Mouse (Mus musculus) heart, postnatal 0 days (tissue): ENCODE results near the gene Hsd17b1. TPM values are rescaled to one million over a fixed set of nuclear protein-coding genes. Genes with fewer than 3 reads are reported as not detected.

Experiments
- ATAC-seq: fragments of 200-750 bp; cut with Nextera tagmentation; 2 replicates; pipeline ENCODE4 v1.8.0; 2017; ENCODE audit warnings: low read depth, moderate number of reproducible peaks, moderate library complexity; ENCODE audit not compliant: insufficient read depth
- DNase-seq: peaks from one replicate; pipeline ENCODE4 v3.0.0-alpha.2; 2016; ENCODE audit warnings: low spot score
- H3K27ac ChIP-seq: fragments of 300-500 bp; sonication (generic); 2 replicates; pipeline ENCODE4 v1.5.1; 2014; ENCODE audit warnings: low read depth, mild to moderate bottlenecking
- H3K27me3 ChIP-seq: fragments of 300-500 bp; sonication (generic); 2 replicates; pipeline ENCODE4 v1.6.1; 2014; ENCODE audit warnings: low read length, mixed read lengths; ENCODE audit not compliant: control insufficient read depth, insufficient read depth
- H3K36me3 ChIP-seq: fragments of 300-500 bp; sonication (generic); replicated peaks from 2 replicates; pipeline ENCODE4 v1.6.1; 2014; ENCODE audit warnings: low read length, mixed read lengths; ENCODE audit not compliant: control insufficient read depth, insufficient read depth
- H3K4me1 ChIP-seq: fragments of 300-500 bp; sonication (generic); 2 replicates; pipeline ENCODE4 v1.6.1; 2014; ENCODE audit warnings: antibody characterized with exemption; ENCODE audit not compliant: control insufficient read depth, insufficient read depth
- H3K4me2 ChIP-seq: fragments of 300-500 bp; sonication (generic); 2 replicates; pipeline ENCODE4 v1.6.1; 2014; ENCODE audit warnings: low read depth, mild to moderate bottlenecking, low read length, moderate library complexity
- H3K4me3 ChIP-seq: fragments of 300-500 bp; sonication (generic); 2 replicates; pipeline ENCODE4 v1.5.1; 2014; ENCODE audit warnings: low read depth, low read length
- H3K9ac ChIP-seq: fragments of 300-500 bp; sonication (generic); replicated peaks from 2 replicates; pipeline ENCODE4 v1.6.1; 2014; ENCODE audit warnings: low read depth, low read length, mixed read lengths
- H3K9me3 ChIP-seq: fragments of 300-500 bp; sonication (generic); replicated peaks from 2 replicates; pipeline ENCODE4 v1.6.1; 2016; ENCODE audit warnings: low read length; ENCODE audit not compliant: control insufficient read depth
- CTCF ChIP-seq: IDR thresholded peaks from 2 replicates; pipeline ENCODE4 v1.5.1; 2016; ENCODE audit warnings: antibody characterized with exemption, control low read depth, low read depth
- EP300 ChIP-seq: IDR thresholded peaks from 2 replicates; pipeline ENCODE4 v1.6.1; 2016; ENCODE audit warnings: antibody characterized with exemption, low read depth
- WGBS: fragments of 180-500 bp; shearing (Covaris S2); extraction: QIAGEN DNeasy Blood & Tissue Kit; methylation state at CpG from one replicate; pipeline ENCODE4 v1.1.7; 2014; 5-methylcytosine and 5-hydroxymethylcytosine counted together
- polyA plus RNA-seq: library from polyadenylated mRNA; unstranded; fragments of >200 nt; fragmentation: Nextera tagmentation; extraction: Ambion mirVana; gene quantifications from 2 replicates; pipeline ENCODE4 v1.2.1, GENCODE M21; 2015
- total RNA-seq: library from RNA; depleted of rRNA; stranded (reverse); fragments of >200 nt; gene quantifications from 2 replicates; pipeline ENCODE4 v1.2.3, GENCODE M21; 2014; ENCODE audit warnings: low replicate concordance

The Hsd17b1 gene
- total and polyA plus RNA-seq, 2 experiments from 2014 or later = not detected

DNA sequence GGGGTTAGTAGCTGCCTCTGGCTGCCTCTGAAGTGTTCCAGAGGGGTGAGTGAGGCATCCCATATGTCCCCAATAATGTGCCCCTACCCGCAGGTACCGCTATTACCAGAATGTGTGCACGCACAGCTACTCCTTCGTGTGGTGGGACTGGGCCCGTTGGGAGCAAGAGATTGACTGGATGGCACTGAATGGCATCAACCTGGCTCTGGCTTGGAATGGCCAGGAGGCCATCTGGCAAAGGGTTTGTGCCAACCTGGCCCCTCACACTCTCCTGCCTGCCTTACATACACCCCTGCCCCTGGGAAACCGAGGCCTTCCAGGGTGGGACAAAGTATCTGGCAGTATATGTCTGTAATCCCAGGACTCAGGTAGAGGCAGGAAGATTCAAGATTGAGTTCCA, 7.2 kb upstream of the Hsd17b1 start:
- peak overlapping the region; percentile 99; the same call in 1 of the 2 replicates for H3K4me2 ChIP-seq
- H3K4me1 ChIP-seq = peaks cover 7% of the 10 kb centered on the region
- H3K27ac ChIP-seq = no peak overlapping the region
- DNase-seq = no peak
- no peaks in the 10 kb centered on the region for H3K27me3 ChIP-seq
- 69% methylated on average over 6 of the region's 6 CpGs for WGBS
- H3K9me3 ChIP-seq = no peaks in the 10 kb centered on the region
- H3K36me3 ChIP-seq = no peaks in the 10 kb centered on the region
- no peak for ATAC-seq
- peak overlapping the region; percentile 69; the same call in 1 of the 2 replicates for H3K4me3 ChIP-seq
- H3K9ac ChIP-seq = no peak overlapping the region
- no peak for TF ChIP-seq EP300
- TF ChIP-seq CTCF = no peak

DNA sequence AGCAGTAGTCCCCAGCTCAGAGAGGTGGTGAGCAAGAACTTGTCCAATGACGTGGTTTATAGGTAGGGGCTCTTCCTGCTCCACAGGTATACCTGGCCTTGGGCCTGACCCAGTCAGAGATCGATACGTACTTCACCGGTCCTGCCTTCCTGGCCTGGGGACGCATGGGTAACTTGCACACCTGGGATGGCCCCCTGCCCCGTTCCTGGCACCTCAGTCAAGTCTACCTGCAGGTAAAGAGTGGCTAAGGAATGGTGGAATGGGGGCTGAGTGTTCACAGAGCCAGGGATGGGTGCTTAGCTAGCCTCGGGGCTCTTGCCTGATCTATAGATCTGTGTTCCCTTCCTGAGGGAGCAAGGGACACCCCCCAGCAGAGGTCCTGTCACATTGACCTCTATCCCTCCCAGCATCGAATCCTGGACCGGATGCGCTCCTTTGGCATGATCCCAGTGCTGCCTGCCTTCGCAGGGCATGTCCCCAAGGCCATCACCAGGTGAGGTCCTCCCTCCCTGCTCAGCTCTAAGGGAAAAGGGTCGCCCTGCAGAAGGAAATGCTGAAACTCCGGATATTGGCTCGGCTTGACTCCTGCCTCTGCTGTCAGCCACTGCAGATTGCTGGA, 6.3 kb upstream of the Hsd17b1 start:
- 71% methylated on average over 14 of the region's 14 CpGs for WGBS
- no peak for TF ChIP-seq CTCF
- no peak for TF ChIP-seq EP300

DNA sequence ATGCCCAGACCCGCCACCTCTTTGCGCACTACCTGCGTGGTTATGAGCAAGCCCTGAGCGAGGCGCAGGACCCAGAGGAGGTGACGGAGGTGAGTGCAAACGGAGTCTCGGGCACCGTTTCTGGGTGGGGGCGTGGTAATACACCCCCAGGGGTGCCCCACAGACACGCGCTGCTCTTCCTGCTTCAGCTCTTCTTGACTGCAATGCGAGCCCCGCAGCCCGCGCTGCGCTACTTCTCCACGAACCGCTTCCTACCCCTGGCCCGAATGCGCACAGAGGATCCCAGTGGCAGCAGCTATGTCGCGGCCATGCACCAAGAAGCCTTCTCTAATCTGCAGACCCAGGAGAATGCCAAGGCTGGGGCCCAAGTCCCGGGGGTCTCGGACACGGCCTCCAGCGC, 1.5 kb downstream of the Hsd17b1 start:
- H3K4me2 ChIP-seq = peak overlapping the region; percentile 3; the same call in 1 of the 2 replicates
- peaks cover 6% of the 10 kb centered on the region; the same call in 1 of the 2 replicates for H3K36me3 ChIP-seq
- TF ChIP-seq CTCF (no peak), EP300 (no peak)
- no peak overlapping the region for H3K9ac ChIP-seq
- H3K27me3 ChIP-seq = peaks cover 38% of the 10 kb centered on the region
- H3K4me1 ChIP-seq = peaks cover 9% of the 10 kb centered on the region; the same call in 1 of the 2 replicates
- no peak for DNase-seq
- 6% methylated on average over 27 of the region's 27 CpGs for WGBS
- H3K27ac ChIP-seq = no peak overlapping the region
- peak overlapping the region; percentile 19 for H3K4me3 ChIP-seq
- ATAC-seq = no peak
- H3K9me3 ChIP-seq = no peaks in the 10 kb centered on the region

More for the DNA sequence above, 6.3 kb upstream of the Hsd17b1 start:
- Histone ChIP-seq H3K4me1 (peaks cover 7% of the 10 kb centered on the region), H3K27ac (no peak overlapping the region), H3K4me2 (no peak overlapping the region), H3K4me3 (no peak overlapping the region), H3K9ac (no peak overlapping the region), H3K27me3 (no peaks in the 10 kb centered on the region), H3K36me3 (peaks cover 6% of the 10 kb centered on the region; the same call in 1 of the 2 replicates), H3K9me3 (no peaks in the 10 kb centered on the region)
- no peak for ATAC-seq
- DNase-seq = no peak

DNA sequence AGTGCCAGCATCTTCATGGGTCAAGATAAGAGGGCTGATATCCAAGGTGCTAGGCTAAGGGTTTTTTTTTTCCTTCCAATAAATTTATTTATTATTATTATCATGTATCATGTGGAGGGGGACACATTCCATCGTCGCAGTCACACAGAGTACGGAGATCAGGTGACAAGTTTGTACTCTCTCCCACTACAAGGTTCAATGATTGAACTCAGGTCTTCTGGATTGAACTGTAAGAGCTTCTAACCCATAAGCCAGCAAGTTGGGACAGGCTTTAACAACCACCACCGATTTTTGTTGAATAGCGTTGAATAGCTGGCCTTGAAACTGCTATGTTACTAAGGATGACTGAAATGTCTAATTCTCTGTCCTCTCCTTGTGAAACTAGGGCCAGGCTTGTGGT, 2.2 kb downstream of the Hsd17b1 start:
- DNase-seq (no peak), ATAC-seq (no peak)
- peaks cover 9% of the 10 kb centered on the region; the same call in 1 of the 2 replicates for H3K4me1 ChIP-seq
- H3K4me2 ChIP-seq = no peak overlapping the region
- H3K27me3 ChIP-seq = peaks cover 38% of the 10 kb centered on the region
- no peak overlapping the region for H3K4me3 ChIP-seq
- WGBS = 78% methylated on average over 5 of the region's 5 CpGs
- no peaks in the 10 kb centered on the region for H3K9me3 ChIP-seq
- no peak for TF ChIP-seq CTCF
- H3K27ac ChIP-seq = no peak overlapping the region
- H3K9ac ChIP-seq = no peak overlapping the region
- peaks cover 11% of the 10 kb centered on the region; the same call in 1 of the 2 replicates for H3K36me3 ChIP-seq

DNA sequence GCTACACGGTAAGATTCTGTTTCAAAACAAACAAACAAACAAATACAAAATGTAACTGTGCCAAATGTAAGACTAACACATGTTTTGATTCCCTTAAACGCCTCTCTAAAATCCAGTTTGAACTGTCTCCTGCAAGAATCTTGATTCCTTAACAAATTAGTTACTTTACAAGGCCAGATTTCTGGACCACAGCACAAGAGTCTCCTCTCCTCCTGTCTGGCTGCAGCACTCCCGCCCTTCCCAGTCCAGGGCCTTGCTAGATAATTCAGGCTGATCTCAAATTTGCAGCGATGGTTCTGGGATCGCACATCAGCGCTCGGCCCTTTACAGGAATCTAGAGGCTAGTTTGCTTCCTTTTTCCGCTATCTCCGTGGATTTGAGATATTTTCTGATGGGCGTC, 3.4 kb downstream of the Hsd17b1 start:
- peaks cover 38% of the 10 kb centered on the region for H3K27me3 ChIP-seq
- DNase-seq = no peak
- H3K4me1 ChIP-seq = peaks cover 17% of the 10 kb centered on the region
- peak overlapping the region; percentile 94 for H3K27ac ChIP-seq
- no peak for TF ChIP-seq EP300
- no peak for TF ChIP-seq CTCF
- peak overlapping the region; percentile 43 for H3K9ac ChIP-seq
- peak overlapping the region; percentile 95 for H3K4me2 ChIP-seq
- ATAC-seq = no peak
- WGBS = 7% methylated on average over 10 of the region's 10 CpGs
- H3K4me3 ChIP-seq = peak overlapping the region; percentile 81
- no peaks in the 10 kb centered on the region for H3K9me3 ChIP-seq
- peaks cover 7% of the 10 kb centered on the region; the same call in 1 of the 2 replicates for H3K36me3 ChIP-seq
